Mouse (Mus musculus) thymus, adult 2 months (tissue): ENCODE measurements at regions not wholly inside any gene's neighbourhood (a gene's known extent, or its start where the extent isn't known, plus 50 kb on each side); places are given as distances from the start of the nearest gene placed in this dataset.

Experiments used
- DNase-seq: peaks from one replicate; pipeline ENCODE4 v3.0.0; 2021
- H3K27ac ChIP-seq: fragments of 200-500 bp; 2 replicates; pipeline ENCODE4 v1.5.1; 2012; ENCODE audit warnings: low read length, control low read depth; ENCODE audit not compliant: control insufficient read depth, insufficient read depth
- H3K27me3 ChIP-seq: fragments of 200-500 bp; 2 replicates; pipeline ENCODE4 v1.6.1; 2012; ENCODE audit warnings: mild to moderate bottlenecking, low read length, moderate library complexity, mixed read lengths; ENCODE audit not compliant: control insufficient read depth, insufficient read depth
- H3K36me3 ChIP-seq: fragments of 200-500 bp; 2 replicates; pipeline ENCODE4 v1.6.1; 2012; ENCODE audit warnings: mild to moderate bottlenecking, low read length, moderate library complexity; ENCODE audit not compliant: control insufficient read depth, insufficient read depth
- H3K4me1 ChIP-seq: fragments of 200-500 bp; replicated peaks from 2 replicates; pipeline ENCODE4 v1.6.1; 2012; ENCODE audit warnings: low read length; ENCODE audit not compliant: control insufficient read depth, insufficient read depth
- H3K4me3 ChIP-seq: fragments of 200-500 bp; 2 replicates; pipeline ENCODE4 v1.5.1; 2012; ENCODE audit warnings: mild to moderate bottlenecking, low read length, control low read depth, moderate library complexity; ENCODE audit not compliant: control insufficient read depth, insufficient read depth
- CTCF ChIP-seq: fragments of 200-500 bp; IDR thresholded peaks from 2 replicates; pipeline ENCODE4 v1.5.1; 2012; ENCODE audit warnings: mild to moderate bottlenecking, control low read depth, low read length, moderate library complexity, borderline replicate concordance; ENCODE audit not compliant: control insufficient read depth, poor library complexity, insufficient read depth; ENCODE audit errors: extremely low read depth
- POLR2A ChIP-seq: fragments of 200-500 bp; IDR thresholded peaks from 2 replicates; pipeline ENCODE4 v1.6.1; 2012; ENCODE audit warnings: mild to moderate bottlenecking, low read length, control low read depth, moderate library complexity; ENCODE audit not compliant: control insufficient read depth, poor library complexity, insufficient read depth; ENCODE audit errors: extremely low read depth
- WGBS: fragments of 180-500 bp; shearing (Covaris S2); methylation state at CpG from one replicate; pipeline ENCODE4 v1.1.7; 2018; 5-methylcytosine and 5-hydroxymethylcytosine counted together

DNA sequence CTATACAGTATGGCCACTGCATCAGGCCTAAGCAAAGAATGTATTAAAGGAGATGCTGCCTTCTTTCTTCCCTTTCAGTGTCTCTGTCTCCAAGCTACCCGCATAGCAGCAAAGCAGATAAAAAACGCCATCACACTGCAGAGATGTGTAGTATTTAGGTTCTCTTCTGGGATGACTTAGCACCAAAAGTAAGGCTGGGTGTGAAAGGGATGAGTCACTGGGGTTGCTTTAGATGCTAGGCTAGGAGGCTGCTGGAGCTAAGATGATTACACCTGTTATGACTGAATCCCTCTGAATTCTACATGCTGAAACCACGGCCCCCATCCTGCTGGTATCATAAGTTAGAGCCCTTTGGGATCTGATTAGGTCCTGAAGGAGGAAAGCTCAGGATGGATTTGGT, 110.3 kb upstream of the Tmtc1 start:
- no peaks in the 10 kb centered on the region for H3K27me3 ChIP-seq
- no peaks in the 10 kb centered on the region for H3K4me1 ChIP-seq
- no peaks in the 10 kb centered on the region for H3K36me3 ChIP-seq
- TF ChIP-seq POLR2A (no peak), CTCF (no peak)
- 94% methylated on average over 3 of the region's 3 CpGs for WGBS
- no peak for DNase-seq
- H3K4me3 ChIP-seq = no peak overlapping the region
- H3K27ac ChIP-seq = no peak overlapping the region

DNA sequence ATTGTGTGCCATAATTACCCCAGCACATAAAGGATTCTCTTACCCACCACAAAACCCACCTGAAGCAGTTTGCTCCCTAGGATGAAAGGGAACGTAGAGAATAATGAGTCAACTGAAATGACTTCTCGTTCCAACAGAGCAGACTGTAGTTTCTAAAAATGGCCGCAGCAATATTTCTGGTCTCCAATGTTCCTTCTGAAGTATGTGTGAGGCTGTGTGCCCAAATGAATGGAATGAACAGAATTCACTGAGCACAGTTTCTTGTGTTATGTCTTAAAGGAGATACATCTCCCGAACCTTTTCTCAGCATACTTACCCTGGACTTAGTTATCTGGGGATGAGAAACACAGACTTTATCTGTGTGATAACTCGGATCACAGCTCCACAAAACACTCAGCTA, 109.4 kb upstream of the Tmtc1 start:
- H3K36me3 ChIP-seq = no peaks in the 10 kb centered on the region
- H3K27ac ChIP-seq = no peak overlapping the region
- H3K4me1 ChIP-seq = no peaks in the 10 kb centered on the region
- TF ChIP-seq POLR2A (no peak), CTCF (no peak)
- no peaks in the 10 kb centered on the region for H3K27me3 ChIP-seq
- H3K4me3 ChIP-seq = no peak overlapping the region
- WGBS = 88% methylated on average over 5 of the region's 5 CpGs
- DNase-seq = no peak

DNA sequence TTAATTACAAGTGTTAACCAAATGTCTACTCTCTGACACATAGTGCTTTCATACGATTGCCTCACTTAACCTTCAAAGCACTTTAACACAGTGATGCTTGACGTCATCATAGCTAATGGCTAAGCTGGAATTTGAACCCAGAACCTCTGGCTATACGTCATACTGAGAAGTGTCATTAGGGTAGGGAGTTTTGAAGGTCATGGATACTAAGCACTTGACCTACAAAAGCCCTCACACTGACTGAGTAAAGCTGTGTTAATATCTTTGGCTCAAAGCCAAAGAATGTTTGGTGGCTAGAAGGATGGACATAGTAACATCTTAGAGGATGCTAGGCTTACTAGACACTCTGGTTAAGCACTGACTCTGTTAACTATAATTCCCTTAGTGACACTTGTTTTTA, 106.9 kb upstream of the Tmtc1 start:
- TF ChIP-seq CTCF = no peak
- no peak for TF ChIP-seq POLR2A
- no peak for DNase-seq
- Histone ChIP-seq H3K4me3 (no peak overlapping the region), H3K36me3 (no peaks in the 10 kb centered on the region), H3K27me3 (no peaks in the 10 kb centered on the region), H3K4me1 (no peaks in the 10 kb centered on the region), H3K27ac (no peak overlapping the region)
- WGBS = 89% methylated on average over 3 of the region's 3 CpGs

DNA sequence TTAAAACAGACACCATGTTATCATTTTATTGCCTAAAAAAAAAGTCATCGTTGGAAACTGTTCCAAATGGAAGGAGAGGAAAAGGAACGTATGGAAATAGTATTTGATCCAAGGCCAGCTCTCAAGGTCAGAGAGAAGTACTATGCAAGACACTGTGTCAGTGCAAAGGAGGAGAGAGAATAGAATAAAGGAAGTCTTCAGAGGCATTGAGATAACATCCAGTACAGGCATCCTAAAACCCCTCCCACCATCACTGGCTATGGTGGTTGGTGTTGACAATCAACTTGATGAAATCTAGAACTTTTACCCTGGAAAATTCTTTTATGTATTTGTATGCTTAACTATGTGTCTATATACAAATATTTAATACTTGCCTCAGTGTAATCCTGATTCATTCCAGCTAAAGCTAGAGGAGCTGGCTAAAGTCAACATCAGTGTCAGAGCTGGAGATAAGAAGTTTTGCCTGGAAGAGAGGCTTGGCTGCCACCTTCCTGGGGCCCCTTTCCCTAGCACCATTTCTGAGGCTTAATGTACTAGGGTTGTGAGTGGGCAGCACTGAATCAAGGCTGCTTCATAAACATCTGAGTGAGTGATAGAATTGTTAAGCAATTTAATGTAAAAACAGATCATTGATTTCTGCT, 104.1 kb upstream of the Tmtc1 start:
- no peak overlapping the region for H3K27ac ChIP-seq
- WGBS = 92% methylated on average over 2 of the region's 2 CpGs
- no peaks in the 10 kb centered on the region for H3K36me3 ChIP-seq

DNA sequence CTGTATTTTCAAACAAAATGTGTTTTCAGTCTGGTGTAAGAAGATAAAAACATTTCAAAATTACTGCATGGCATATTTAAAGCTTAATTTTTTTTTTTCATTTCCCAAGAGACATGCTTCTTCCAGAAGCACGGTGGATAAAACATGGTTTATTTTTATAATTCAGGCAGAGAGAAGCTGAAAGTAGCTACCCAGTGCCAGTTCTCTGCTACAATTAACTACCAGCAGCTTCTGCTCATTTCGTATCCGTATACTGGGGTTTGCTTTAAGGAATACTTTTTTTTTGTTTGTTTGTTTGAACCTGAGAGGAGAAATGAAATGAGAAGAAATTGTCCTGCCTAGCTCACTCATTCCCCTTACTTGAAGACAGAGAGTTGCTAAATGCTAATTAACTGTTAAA, 98.9 kb upstream of the Tmtc1 start:
- WGBS = 92% methylated on average over 3 of the region's 3 CpGs

More for the DNA sequence above, 104.1 kb upstream of the Tmtc1 start:
- Histone ChIP-seq H3K4me3 (no peak overlapping the region), H3K27me3 (no peaks in the 10 kb centered on the region), H3K4me1 (no peaks in the 10 kb centered on the region)
- DNase-seq = no peak
- no peak for TF ChIP-seq CTCF
- no peak for TF ChIP-seq POLR2A

DNA sequence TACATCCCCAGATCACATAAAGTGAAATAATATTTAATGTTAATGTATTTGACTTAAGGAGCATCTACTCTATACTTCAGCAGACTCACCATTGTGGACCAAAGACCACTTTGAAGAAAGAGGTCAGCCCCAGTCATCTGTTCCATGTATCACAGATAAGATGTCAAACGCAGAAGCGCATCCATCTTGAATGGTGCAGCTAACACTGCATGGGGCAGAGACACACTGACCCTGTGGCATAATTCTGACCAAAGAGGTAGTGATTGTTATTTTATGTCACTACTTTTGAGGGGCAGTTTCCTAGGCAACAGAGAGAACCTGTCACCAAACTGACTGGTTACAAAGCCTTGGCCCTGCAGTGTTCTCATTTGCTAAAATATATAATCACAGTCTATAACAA, 97.8 kb upstream of the Tmtc1 start:
- Histone ChIP-seq H3K4me3 (no peak overlapping the region), H3K36me3 (no peaks in the 10 kb centered on the region), H3K27ac (no peak overlapping the region), H3K4me1 (no peaks in the 10 kb centered on the region), H3K27me3 (no peaks in the 10 kb centered on the region)
- TF ChIP-seq CTCF (no peak), POLR2A (no peak)
- 97% methylated on average over 2 of the region's 2 CpGs for WGBS
- DNase-seq = no peak

More for the DNA sequence above, 98.9 kb upstream of the Tmtc1 start:
- H3K4me1 ChIP-seq = no peaks in the 10 kb centered on the region
- no peaks in the 10 kb centered on the region for H3K36me3 ChIP-seq
- no peak overlapping the region for H3K4me3 ChIP-seq
- DNase-seq = no peak
- TF ChIP-seq POLR2A (no peak), CTCF (no peak)
- H3K27ac ChIP-seq = no peak overlapping the region
- no peaks in the 10 kb centered on the region for H3K27me3 ChIP-seq
